Mouse (Mus musculus) induced T-regulatory cell, adult 2 months (primary cell): ENCODE measurements around the gene Ralgds.
A peak's percentile ranks its signal among the peaks of the same experiment; 100 is the strongest.

ENCODE experiments used
- DNase-seq: peaks from one replicate; pipeline ENCODE4 v3.0.0-alpha.2; 2012; ENCODE audit warnings: low read depth

Ralgds gene

GRCm38 (mm10) chr2:28532938-28533771 is 20.2 kb downstream of the Ralgds start:
- peak; percentile 93 for DNase-seq

DNA sequence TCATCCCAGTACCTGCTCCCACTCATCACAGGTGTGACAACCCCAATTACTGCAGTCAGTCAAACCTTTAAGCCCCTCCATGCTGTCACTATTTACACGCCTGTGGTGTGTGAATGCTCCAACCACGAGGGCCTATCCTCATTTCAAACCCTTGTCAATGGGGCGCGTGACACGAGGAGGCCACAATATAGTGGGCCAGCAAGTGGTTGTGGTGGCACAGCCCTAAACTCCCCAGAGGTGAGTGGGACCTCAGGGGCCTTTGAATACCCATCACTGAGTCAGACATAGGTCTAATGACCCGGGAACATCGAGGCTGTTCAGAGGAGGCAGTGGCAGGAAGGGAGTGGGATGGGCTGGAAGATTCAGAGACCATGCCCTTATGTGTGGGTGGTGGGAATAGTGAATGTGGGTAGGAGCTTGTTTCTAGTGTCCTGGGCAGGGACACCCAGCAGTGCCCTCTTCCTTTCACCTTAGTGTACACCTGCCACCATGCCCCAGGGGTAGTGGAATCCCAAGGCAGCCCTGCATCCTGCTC is 21.0 kb downstream of the Ralgds start:
- DNase-seq, result peak; percentile 56

DNA sequence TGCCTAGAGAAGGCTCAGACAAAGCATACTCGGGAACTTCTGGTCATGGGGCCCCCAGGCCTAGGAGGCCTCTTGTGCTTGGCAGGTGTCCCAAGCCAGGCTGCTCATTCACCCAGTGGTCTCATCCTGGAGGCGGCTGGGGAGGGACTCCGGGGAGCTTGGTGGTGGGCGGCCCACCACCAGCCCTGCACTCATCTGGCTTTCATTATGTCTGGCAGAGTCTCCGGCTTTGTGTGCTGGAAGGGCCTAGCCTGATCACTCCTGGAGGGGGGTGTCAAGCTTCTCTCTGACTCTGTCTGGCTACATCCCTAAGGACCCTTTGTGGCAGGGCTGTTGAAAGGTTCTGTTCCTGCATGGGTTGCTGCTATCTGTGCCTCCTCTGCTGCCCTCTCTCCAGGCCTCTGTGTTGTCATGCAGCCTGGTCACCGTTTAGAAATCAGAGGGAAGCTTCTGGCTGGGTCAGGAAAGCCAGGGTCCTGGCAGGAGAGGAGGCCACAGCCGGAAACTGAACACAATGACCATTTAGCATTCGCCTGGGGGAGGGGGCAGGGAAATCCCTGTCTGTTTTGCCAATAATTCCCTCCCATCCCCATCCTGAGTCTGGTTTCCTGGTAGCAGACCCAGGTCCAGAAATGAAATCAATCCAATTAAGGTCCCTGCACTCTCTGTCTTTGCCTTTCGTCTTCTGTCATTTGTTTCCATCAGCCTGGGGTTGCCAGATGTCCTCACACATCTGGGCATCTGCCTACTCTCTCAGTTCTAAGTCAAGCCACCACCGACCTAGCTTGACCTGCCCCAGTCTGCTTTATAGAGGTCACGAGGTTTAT is 21.7 kb downstream of the Ralgds start:
- DNase-seq, result peak; percentile 13

GRCm38 (mm10) chr2:28535263-28535540 is 22.3 kb downstream of the Ralgds start:
- no peak for DNase-seq

- DNase-seq, result no peak
Observed at GRCm38 (mm10) chr2:28535650-28536049, 22.7 kb downstream of the Ralgds start.

DNA sequence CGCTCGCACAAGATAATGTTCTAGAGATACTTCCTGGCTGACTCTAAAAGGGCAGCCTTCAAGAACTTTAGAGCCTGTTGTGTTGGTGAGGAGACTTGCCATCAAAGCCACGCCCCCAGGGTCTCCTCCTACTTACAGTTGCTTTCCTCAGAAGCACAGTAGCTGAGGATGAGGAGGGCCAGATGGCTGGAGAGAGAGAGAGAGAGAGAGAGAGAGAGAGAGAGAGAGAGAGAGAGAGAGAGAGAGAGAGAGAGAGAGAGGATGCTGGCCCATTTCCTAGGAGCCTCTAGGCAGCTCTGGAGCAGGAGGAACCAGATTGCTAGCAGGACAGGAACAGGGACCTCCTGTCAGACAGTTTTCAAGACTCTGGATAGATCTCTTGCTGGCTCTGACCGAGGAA is 23.2 kb downstream of the Ralgds start:
- peak; percentile 56 for DNase-seq

- DNase-seq, result peak; percentile 43
Observed at GRCm38 (mm10) chr2:28536766-28537633, 24.1 kb downstream of the Ralgds start.

DNA sequence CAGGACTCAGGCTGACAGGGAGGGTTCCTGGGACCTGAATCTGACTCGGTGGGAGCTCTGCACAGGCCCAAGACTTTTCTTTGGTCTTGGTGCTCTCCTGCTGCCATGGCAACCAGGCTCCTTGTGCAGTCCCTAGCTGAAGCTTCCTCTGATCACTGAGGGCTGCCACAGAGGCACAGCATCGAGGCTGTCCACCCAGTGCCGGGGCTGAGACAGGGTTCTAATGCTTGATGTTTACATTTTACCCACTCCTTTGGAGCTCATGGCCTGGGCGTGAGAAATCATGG is 24.7 kb downstream of the Ralgds start:
- DNase-seq, result peak; percentile 55

GRCm38 (mm10) chr2:28537995-28538816 is 25.3 kb downstream of the Ralgds start:
- DNase-seq, result peak; percentile 36

GRCm38 (mm10) chr2:28538817-28539128 is 25.8 kb downstream of the Ralgds start:
- DNase-seq, result peak; percentile 31

GRCm38 (mm10) chr2:28539206-28539605 is 26.3 kb downstream of the Ralgds start:
- DNase-seq, result peak; percentile 35

DNA sequence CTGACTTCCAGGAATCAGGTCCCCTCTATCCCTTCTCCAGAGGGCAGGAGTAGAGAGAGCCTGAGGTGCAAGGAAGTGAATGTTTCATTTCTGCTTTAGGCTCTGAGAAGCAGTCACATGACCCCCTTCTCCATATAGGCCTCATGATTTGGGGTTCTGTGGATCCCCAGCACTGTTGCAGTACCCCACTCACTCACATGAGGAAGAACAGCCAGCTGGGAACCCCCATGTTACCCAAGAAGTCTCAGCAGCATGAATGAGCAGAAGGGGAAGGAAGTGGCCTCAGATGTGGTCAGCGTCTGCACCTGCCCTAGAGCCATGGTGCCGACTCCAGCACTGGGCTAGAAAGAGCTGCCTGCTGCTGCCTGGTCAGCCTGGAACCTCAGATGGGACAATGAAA is 27.0 kb downstream of the Ralgds start:
- peak; percentile 85 for DNase-seq

GRCm38 (mm10) chr2:28540587-28541227 is 27.8 kb downstream of the Ralgds start:
- DNase-seq, result no peak

GRCm38 (mm10) chr2:28543894-28544293 is 31.0 kb downstream of the Ralgds start:
- no peak for DNase-seq

DNA sequence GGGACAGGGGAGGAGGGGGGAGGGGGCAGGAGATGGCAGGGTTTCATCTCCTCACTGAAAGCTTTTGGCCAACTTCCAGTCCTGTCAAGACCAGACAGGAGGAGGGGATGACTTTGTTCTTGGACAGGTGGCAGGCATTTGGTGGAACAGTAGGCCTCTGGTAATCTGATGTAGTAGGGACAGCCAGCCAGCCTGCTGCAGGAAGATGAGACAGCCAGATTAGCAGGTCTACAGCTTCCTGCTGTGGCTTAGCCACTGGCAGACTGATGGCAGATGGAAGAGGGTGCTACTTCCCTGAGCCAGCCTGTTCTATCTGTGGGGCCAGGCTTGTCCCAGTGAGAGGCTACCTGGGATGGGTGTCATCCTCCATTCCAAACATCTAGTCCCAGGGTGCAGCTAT is 33.1 kb downstream of the Ralgds start:
- peak; percentile 55 for DNase-seq

GRCm38 (mm10) chr2:28546560-28546959 is 33.6 kb downstream of the Ralgds start:
- DNase-seq, result no peak

DNA sequence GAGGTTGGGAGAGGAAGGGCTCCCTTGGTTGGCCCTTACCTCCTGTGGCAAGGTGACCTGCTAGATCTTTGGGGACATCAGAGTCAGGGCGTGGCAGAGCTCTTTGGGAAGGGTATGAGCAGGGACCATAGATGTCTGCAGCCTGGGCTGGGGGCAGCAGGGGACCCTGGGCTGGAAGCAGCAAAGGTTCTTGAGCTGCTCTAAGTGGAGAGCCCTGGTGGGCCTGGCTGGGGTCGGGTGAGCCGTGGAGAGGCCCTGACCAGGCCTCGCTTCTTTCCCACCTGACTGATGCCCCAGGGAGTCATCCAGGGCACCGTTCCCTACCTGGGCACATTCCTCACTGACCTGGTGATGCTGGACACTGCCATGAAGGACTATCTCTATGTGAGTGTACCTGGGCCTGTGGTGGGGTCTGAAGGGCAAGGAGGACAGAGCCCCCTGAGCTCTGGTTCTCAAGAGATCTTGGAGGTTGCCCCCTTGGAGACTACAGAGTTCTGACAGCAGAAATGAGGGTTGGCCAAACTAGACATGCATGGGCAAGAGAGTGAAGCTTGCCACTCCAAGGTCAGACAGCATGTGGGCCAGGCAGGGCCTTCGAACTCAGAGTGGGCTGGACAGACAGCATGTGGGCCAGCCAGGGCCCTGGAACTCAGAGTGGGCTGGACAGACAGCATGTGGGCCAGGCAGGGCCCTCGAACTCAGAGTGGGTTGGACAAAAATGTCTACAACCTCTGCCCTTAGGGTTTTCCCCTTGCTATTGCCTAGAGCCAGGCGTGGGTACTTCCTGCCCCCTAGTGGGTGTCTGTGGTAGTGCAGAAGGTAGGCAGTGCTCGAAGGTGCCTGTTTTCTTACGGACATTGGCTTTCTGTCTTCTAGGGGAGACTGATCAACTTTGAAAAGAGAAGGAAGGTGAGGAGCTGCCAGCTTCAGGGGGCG is 34.6 kb downstream of the Ralgds start:
- peak; percentile 95 for DNase-seq

DNA sequence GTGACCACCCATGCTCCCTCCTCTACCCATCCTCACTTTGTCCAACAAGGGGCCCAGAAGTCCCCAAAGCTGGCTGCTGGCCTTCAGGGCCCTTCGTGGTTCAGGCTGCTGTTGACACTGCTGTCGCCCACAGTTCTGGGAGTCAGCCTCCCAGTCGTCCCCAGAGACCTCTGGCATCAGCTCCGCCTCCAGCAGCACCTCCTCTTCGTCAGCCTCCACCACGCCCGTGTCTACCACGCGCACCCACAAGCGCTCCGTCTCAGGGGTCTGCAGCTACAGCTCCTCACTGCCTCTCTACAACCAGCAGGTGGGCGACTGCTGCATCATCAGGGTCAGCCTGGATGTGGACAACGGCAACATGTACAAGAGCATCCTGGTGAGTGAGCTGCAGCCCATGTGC is 36.2 kb downstream of the Ralgds start:
- DNase-seq, result no peak

DNA sequence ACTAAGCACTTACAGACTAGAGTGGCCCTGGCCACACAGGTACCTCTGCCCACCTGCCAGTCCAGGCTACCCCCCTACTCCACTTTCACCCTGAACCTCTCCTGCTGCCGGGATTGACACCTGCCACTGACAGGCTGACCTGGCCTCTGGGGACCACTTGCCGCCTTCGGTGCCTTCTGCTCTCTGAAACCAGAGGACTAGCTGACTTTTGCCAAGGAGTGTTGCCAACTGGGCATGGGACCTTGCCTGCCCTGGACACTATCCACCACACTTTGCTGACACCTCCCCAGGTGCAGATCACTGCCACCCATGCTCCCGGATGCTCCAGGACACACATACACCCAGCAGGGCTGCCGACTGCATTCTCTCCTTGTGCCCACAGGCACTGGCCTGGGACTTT is 39.4 kb downstream of the Ralgds start:
- DNase-seq, result no peak

GRCm38 (mm10) chr2:28557452-28557851 is 44.5 kb downstream of the Ralgds start:
- DNase-seq, result no peak
